Mouse (Mus musculus): Measurements from ENCODE around the gene Kcnj14.

GRCm38 (mm10) chr7:45856950-45857901 lies 32.6 kb upstream of the Kcnj14 start:
- TF ChIP-seq POLR2A (IDR thresholded peaks at IDR 0.05; ENCODE audit: borderline replicate concordance, low read depth, low read length) (no peak), CTCF (IDR thresholded peaks at IDR 0.05; ENCODE audit: low read depth, low read length) (no peak)
